Mouse (Mus musculus): ENCODE results near the gene H2-M1.

H2-M1 gene

GRCm38 (mm10) chr17:36672119-36672518, at the start of gene H2-M1:
Gene H2-M1, minus strand, starts transcription at chr17:36672219.
- in situ Hi-C loops (cut with MboI; ENCODE audit: low sequenced_read_pairs) = no loop called here

- in situ Hi-C loops (cut with MboI; ENCODE audit: low sequenced_read_pairs) = no loop called here
These were observed 25.7 kb upstream of the H2-M1 start for GRCm38 (mm10) chr17:36697693-36698092.

GRCm38 (mm10) chr17:36642566-36642965, 29.5 kb downstream of the H2-M1 start, which contains the start of gene H2-M9:
Gene H2-M9, minus strand, starts transcription at chr17:36642666.
- in situ Hi-C loops (cut with MboI; ENCODE audit: low sequenced_read_pairs) = no loop called here

All from CH12F3 (cell line).